Mouse (Mus musculus) lung, postnatal 0 days (tissue): ENCODE measurements at regions not wholly inside any gene's neighbourhood (a gene's known extent, or its start where the extent isn't known, plus 50 kb on each side); places are given as distances from the start of the nearest gene placed in this dataset.
A peak's percentile ranks its signal among the peaks of the same experiment; 100 is the strongest.

ENCODE experiments used
- ATAC-seq: fragments of 200-750 bp; cut with Nextera tagmentation; 2 replicates; pipeline ENCODE4 v1.8.0; 2017; ENCODE audit warnings: moderate library complexity
- DNase-seq: peaks from one replicate; pipeline ENCODE4 v3.0.0-alpha.2; 2016; ENCODE audit warnings: low spot score
- H3K27ac ChIP-seq: fragments of 300-500 bp; sonication (generic); 2 replicates; pipeline ENCODE4 v1.5.1; 2014; ENCODE audit warnings: antibody characterized with exemption, mild to moderate bottlenecking, low read length, mixed read lengths
- H3K27me3 ChIP-seq: fragments of 300-500 bp; sonication (generic); replicated peaks from 2 replicates; pipeline ENCODE4 v1.6.1; 2014; ENCODE audit warnings: low read length, mixed read lengths; ENCODE audit not compliant: insufficient read depth
- H3K36me3 ChIP-seq: fragments of 300-500 bp; sonication (generic); 2 replicates; pipeline ENCODE4 v1.6.1; 2014; ENCODE audit warnings: low read length, mixed read lengths; ENCODE audit not compliant: insufficient read depth
- H3K4me1 ChIP-seq: fragments of 300-500 bp; sonication (generic); 2 replicates; pipeline ENCODE4 v1.6.1; 2014; ENCODE audit warnings: antibody characterized with exemption, low read depth, low read length, mixed read lengths; ENCODE audit not compliant: insufficient read depth
- H3K4me2 ChIP-seq: fragments of 300-500 bp; sonication (generic); replicated peaks from 2 replicates; pipeline ENCODE4 v1.6.1; 2014; ENCODE audit warnings: low read depth, mild to moderate bottlenecking, low read length, moderate library complexity, mixed read lengths
- H3K4me3 ChIP-seq: fragments of 300-500 bp; sonication (generic); 2 replicates; pipeline ENCODE4 v1.5.1; 2014; ENCODE audit warnings: low read depth, low read length
- H3K9ac ChIP-seq: fragments of 300-500 bp; sonication (generic); replicated peaks from 2 replicates; pipeline ENCODE4 v1.6.1; 2014; ENCODE audit warnings: low read depth, mild to moderate bottlenecking
- H3K9me3 ChIP-seq: fragments of 300-500 bp; sonication (generic); 2 replicates; pipeline ENCODE4 v1.6.1; 2016; ENCODE audit warnings: low read length, mixed read lengths
- CTCF ChIP-seq: IDR thresholded peaks from 2 replicates; pipeline ENCODE4 v1.5.1; 2016; ENCODE audit warnings: antibody characterized with exemption, mild to moderate bottlenecking
- EP300 ChIP-seq: IDR thresholded peaks from 2 replicates; pipeline ENCODE4 v1.6.1; 2016; ENCODE audit warnings: antibody characterized with exemption, mild to moderate bottlenecking, control low read depth
- WGBS: fragments of 180-500 bp; shearing (Covaris S2); extraction: QIAGEN DNeasy Blood & Tissue Kit; methylation state at CpG from one replicate; pipeline ENCODE4 v1.1.7; 2014; 5-methylcytosine and 5-hydroxymethylcytosine counted together

GRCm38 (mm10) chr6:52076179-52076932 is 64.0 kb upstream of the Skap2 start:
- no peaks in the 10 kb centered on the region for H3K27me3 ChIP-seq
- no peak overlapping the region for H3K9ac ChIP-seq
- no peak overlapping the region for H3K4me3 ChIP-seq
- ATAC-seq (no peak), DNase-seq (no peak)
- TF ChIP-seq EP300 (no peak), CTCF (no peak)
- no peak overlapping the region for H3K27ac ChIP-seq
- no peak overlapping the region for H3K4me2 ChIP-seq
- H3K36me3 ChIP-seq = no peaks in the 10 kb centered on the region
- 42% methylated on average over 15 of the region's 15 CpGs for WGBS
- H3K4me1 ChIP-seq = no peaks in the 10 kb centered on the region
- no peaks in the 10 kb centered on the region for H3K9me3 ChIP-seq

GRCm38 (mm10) chr6:52074904-52075303 is 62.6 kb upstream of the Skap2 start:
- no peak overlapping the region for H3K27ac ChIP-seq
- no peaks in the 10 kb centered on the region for H3K27me3 ChIP-seq
- H3K9me3 ChIP-seq = no peaks in the 10 kb centered on the region
- 67% methylated on average over 2 of the region's 2 CpGs for WGBS
- H3K4me3 ChIP-seq = no peak overlapping the region
- H3K9ac ChIP-seq = no peak overlapping the region
- H3K4me2 ChIP-seq = no peak overlapping the region
- ATAC-seq (no peak), DNase-seq (no peak)
- no peaks in the 10 kb centered on the region for H3K36me3 ChIP-seq
- no peaks in the 10 kb centered on the region for H3K4me1 ChIP-seq
- TF ChIP-seq EP300 = no peak
- TF ChIP-seq CTCF = no peak

GRCm38 (mm10) chr6:52067151-52067550 is 54.8 kb upstream of the Skap2 start:
- DNase-seq = peak; percentile 59
- ATAC-seq = no peak
- Histone ChIP-seq H3K36me3 (no peaks in the 10 kb centered on the region), H3K9me3 (no peaks in the 10 kb centered on the region), H3K4me1 (no peaks in the 10 kb centered on the region), H3K4me2 (no peak overlapping the region), H3K27ac (no peak overlapping the region), H3K27me3 (no peaks in the 10 kb centered on the region), H3K9ac (no peak overlapping the region), H3K4me3 (no peak overlapping the region)
- 50% methylated on average over 9 of the region's 9 CpGs for WGBS
- TF ChIP-seq CTCF (no peak), EP300 (no peak)

GRCm38 (mm10) chr6:52065652-52066051 is 53.3 kb upstream of the Skap2 start:
- DNase-seq = no peak
- no peaks in the 10 kb centered on the region for H3K4me1 ChIP-seq
- H3K27me3 ChIP-seq = no peaks in the 10 kb centered on the region
- no peaks in the 10 kb centered on the region for H3K9me3 ChIP-seq
- 87% methylated on average over 10 of the region's 10 CpGs for WGBS
- H3K36me3 ChIP-seq = no peaks in the 10 kb centered on the region
- no peak overlapping the region for H3K27ac ChIP-seq
- no peak for TF ChIP-seq EP300
- no peak for TF ChIP-seq CTCF
- H3K9ac ChIP-seq = no peak overlapping the region
- H3K4me3 ChIP-seq = no peak overlapping the region
- no peak for ATAC-seq
- H3K4me2 ChIP-seq = no peak overlapping the region

- H3K9me3 ChIP-seq = no peaks in the 10 kb centered on the region
- peak overlapping the region; percentile 33 for H3K4me2 ChIP-seq
- H3K27me3 ChIP-seq = no peaks in the 10 kb centered on the region
- no peak for TF ChIP-seq EP300
- TF ChIP-seq CTCF = no peak
- WGBS = 54% methylated on average over 13 of the region's 13 CpGs
- no peak overlapping the region for H3K4me3 ChIP-seq
- no peak overlapping the region for H3K9ac ChIP-seq
- H3K36me3 ChIP-seq = no peaks in the 10 kb centered on the region
- H3K27ac ChIP-seq = peak overlapping the region; percentile 47
- ATAC-seq (peak; percentile 84), DNase-seq (peak; percentile 84)
- H3K4me1 ChIP-seq = no peaks in the 10 kb centered on the region
Measured at GRCm38 (mm10) chr6:52064176-52065015, 52.0 kb upstream of the Skap2 start.
